Mouse (Mus musculus): Measurements from ENCODE around the gene Mterf1a. TPM values are rescaled to one million over a fixed set of nuclear protein-coding genes. Genes with fewer than 3 reads are reported as not detected.

The Mterf1a gene
- polyA plus RNA-seq (2015; fragmentation: Nextera tagmentation; extraction: Ambion mirVana) = 6.8 and 7.5 TPM in 2 replicates

GRCm38 (mm10) chr5:3893459-3894293 lies at the start of gene Mterf1a:
Gene Mterf1a, minus strand, starts transcription at chr5:3893933.

GRCm38 (mm10) chr5:3927801-3928689 lies 34.3 kb upstream of the Mterf1a start, which contains the start of gene Akap9:
Gene Akap9, plus strand, starts transcription at chr5:3928054.

DNA sequence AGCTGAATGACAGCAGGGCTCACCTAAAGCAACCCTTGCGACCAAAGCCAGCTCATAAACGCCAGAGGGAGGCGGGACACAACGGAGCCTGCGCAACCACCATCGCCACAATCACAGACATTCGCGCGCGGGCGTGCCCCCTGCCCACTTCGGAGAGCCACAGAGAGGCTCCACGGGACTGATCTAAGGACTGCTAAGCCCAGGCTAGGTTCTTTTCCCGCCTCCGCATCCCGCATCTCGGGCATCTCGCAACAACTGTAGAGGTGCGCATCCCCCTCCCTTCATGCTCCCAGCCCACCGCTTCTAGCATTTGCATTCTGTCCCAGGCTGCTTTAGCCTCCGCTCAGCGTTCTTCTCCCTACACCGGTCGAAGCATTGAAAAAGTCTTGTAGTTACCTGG lies 48.7 kb downstream of the Mterf1a start, which contains the start of gene Lrrd1:
Lrrd1 (plus strand) TSS at position 148 of the 400 bp plus-strand sequence.

Other genes starting within 250 kb of the Mterf1a start
- not detected in 2 replicates for gene Tmbim7, start 242.8 kb downstream of the Mterf1a start, polyA plus RNA-seq (2015; fragmentation: Nextera tagmentation; extraction: Ambion mirVana)
- gene Gatad1, start 236.7 kb downstream of the Mterf1a start, polyA plus RNA-seq (2015; fragmentation: Nextera tagmentation; extraction: Ambion mirVana) = 32.5 and 35.5 TPM in 2 replicates
- gene Ankib1, start 91.0 kb downstream of the Mterf1a start, polyA plus RNA-seq (2015; fragmentation: Nextera tagmentation; extraction: Ambion mirVana) = 5.6 and 6.7 TPM in 2 replicates
- 29.3 and 31.4 TPM in 2 replicates for gene Krit1, start 90.7 kb downstream of the Mterf1a start, polyA plus RNA-seq (2015; fragmentation: Nextera tagmentation; extraction: Ambion mirVana)
- gene Lrrd1, start 48.8 kb downstream of the Mterf1a start, polyA plus RNA-seq (2015; fragmentation: Nextera tagmentation; extraction: Ambion mirVana) = 0.05 and 0.07 TPM in 2 replicates
- gene Akap9, start 34.1 kb upstream of the Mterf1a start, polyA plus RNA-seq (2015; fragmentation: Nextera tagmentation; extraction: Ambion mirVana) = 51.2 and 60.8 TPM in 2 replicates
- 7.8 and 8.5 TPM in 2 replicates for gene Cyp51, start 210.8 kb upstream of the Mterf1a start, polyA plus RNA-seq (2015; fragmentation: Nextera tagmentation; extraction: Ambion mirVana)

Data from spleen, postnatal 0 days (tissue).